Mouse (Mus musculus) liver, adult (tissue): Measurements from ENCODE around the gene Olfr1317.

Source experiments
- GATA4 ChIP-seq: IDR thresholded peaks from 2 replicates; pipeline ENCODE4 v1.6.1; 2014; ENCODE audit warnings: mild to moderate bottlenecking, low read length; ENCODE audit not compliant: insufficient replicate concordance

The Olfr1317 gene

DNA sequence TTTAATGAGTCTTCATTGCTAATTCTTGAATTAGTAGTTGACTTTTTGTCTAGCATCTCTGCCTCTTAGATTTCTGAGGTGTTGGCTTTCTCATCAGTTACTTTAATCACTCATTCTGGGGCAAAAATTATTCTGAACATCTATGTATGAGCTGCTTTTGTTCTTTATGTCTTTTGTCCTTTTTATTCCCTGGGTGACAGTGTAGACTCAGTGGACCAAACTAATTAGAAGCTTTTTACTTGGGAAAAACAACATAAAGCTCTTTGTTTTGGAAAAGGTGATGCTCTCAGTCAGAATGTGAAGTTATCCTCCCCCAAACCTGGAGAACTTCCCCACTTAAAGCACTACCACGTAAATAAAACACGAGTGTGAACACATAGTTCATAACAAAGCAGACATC lies at the start of gene Olfr1317:
TSS of gene Olfr1317 (plus strand) at position 301 of the 400 bp plus-strand sequence.
- TF ChIP-seq GATA4, result no peak

DNA sequence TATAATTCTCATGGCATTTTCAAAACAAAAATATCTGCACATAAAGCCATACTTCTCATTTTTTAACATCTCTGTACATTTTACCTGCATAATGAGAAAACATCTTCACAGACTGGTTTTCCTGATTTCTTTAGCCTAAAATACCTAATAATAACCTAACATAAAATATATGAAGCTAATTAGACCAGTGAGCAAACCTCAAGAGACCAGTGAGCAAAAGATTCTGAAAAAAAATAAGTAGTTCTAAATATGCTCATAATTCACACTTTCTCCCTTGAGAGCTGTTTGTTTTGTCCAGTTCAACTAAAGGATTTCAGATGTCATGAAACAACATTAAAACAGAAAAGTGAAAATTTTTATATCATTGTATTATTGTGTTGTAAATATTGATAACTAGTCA lies 43.4 kb upstream of the Olfr1317 start, which contains the start of gene Olfr1314:
TSS of gene Olfr1314 (minus strand) at position 101 of the 400 bp plus-strand sequence.
- no peak for TF ChIP-seq GATA4

DNA sequence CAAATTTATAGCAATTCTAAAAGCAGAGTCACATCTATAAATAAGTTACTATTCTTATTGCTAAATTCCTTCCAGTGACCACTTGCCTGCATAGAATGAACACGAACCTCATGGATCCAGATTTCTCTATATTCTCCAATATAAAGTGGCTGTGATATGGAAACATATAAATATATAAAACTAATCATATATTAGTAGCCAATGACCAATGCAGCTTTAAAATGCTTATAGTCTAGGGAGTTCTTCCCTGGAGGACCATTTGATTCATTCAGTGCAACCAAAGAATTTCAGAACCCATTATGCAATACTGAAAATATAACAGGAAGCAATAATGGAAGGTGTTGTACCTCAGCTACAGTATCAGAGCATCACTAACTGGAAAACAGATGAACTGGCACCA lies 24.8 kb upstream of the Olfr1317 start, which contains the start of gene Olfr1315-ps1:
TSS of gene Olfr1315-ps1 (minus strand) at position 101 of the 400 bp plus-strand sequence.
- no peak for TF ChIP-seq GATA4

DNA sequence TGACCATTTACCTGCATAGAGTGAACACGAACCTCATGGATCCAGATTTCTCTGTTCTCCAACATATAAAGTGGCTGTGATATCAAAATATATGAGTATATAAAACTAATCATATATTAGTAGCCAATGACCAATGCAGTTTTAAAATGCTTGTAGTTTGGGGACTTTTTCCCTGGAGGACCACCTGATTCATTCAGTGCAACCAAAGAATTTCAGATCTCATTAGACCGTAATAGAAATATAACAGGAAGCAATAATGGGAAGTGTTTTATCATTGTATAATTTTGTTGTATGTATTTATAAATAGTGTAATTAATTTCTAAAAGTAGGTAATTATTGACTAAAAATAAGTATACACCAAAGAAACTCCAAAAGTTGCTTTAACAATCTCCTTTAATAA lies 5.3 kb upstream of the Olfr1317 start, which contains the start of gene Olfr1316:
TSS of gene Olfr1316 (minus strand) at position 101 of the 400 bp plus-strand sequence.
- no peak for TF ChIP-seq GATA4

DNA sequence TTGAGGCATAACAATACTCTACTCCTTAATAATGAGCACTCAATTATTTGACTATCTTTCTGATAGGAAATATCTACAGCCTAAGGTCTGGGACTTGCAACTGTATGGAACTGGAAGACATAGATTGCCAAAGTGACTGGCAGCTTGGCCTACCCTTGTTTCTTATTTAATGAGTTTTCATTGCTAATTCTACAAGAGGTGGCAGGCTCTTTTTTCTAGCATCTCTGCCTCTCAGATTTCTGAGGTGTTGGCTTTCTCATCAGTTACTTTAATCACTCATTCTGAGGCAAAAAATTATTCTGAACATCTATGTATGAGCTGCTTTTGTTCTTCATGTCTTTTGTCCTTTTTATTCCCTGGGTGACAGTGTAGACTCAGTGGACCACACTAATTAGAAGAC lies 13.8 kb downstream of the Olfr1317 start, which contains the start of gene Olfr1318:
TSS of gene Olfr1318 (plus strand) at position 301 of the 400 bp plus-strand sequence.
- TF ChIP-seq GATA4, result no peak
